Mouse (Mus musculus): ENCODE data around the gene Cnn2. TPM values are rescaled to one million over a fixed set of nuclear protein-coding genes. Genes with fewer than 3 reads are reported as not detected.

Cnn2 gene
- polyA plus RNA-seq, 1 experiment from 2014 or later, result 293 TPM

DNA sequence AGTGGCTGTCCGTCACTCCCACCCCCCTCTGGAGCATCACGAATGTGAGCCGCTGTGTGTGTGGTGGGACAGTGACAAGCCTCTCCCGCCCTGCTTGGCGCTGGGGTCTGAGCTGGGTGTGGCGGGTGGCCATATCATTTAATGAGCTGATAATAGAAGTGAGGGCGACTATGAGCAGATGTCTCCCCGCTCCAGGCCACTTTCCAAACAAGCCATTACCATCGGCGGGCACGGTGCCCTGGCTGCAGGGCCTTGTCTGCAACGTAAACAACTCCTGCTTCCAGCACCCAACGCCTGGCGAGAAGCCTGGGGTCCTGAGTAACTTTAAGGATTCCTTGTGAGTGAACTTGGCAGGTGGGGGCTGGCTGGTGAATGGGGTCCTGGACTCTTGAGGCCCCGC, 9.4 kb downstream of the Cnn2 start:
- H3K4me2 ChIP-seq (ENCODE audit: low read depth, low read length), result peak overlapping the region; percentile 92
- no peak for DNase-seq (ENCODE audit: low spot score)
- H3K27ac ChIP-seq (replicated peaks; ENCODE audit: low read depth, low read length), result no peak overlapping the region
- 6% methylated on average over 14 of the region's 15 CpGs for WGBS
- H3K4me1 ChIP-seq (ENCODE audit: control insufficient read depth, insufficient read depth, low read length), result peaks cover 11% of the 10 kb centered on the region; the same call in 1 of the 2 replicates
- H3K9me3 ChIP-seq (ENCODE audit: control insufficient read depth, low read length), result no peaks in the 10 kb centered on the region
- H3K36me3 ChIP-seq (ENCODE audit: control insufficient read depth, insufficient read depth, low read length), result peaks cover 27% of the 10 kb centered on the region
- H3K9ac ChIP-seq (ENCODE audit: low read depth, low read length), result no peak overlapping the region
- H3K4me3 ChIP-seq (ENCODE audit: low read depth, low read length), result peak overlapping the region; percentile 51
- H3K27me3 ChIP-seq (replicated peaks; ENCODE audit: control insufficient read depth, insufficient read depth, low read length), result peaks cover 7% of the 10 kb centered on the region
- ATAC-seq (ENCODE audit: low read depth), result no peak

DNA sequence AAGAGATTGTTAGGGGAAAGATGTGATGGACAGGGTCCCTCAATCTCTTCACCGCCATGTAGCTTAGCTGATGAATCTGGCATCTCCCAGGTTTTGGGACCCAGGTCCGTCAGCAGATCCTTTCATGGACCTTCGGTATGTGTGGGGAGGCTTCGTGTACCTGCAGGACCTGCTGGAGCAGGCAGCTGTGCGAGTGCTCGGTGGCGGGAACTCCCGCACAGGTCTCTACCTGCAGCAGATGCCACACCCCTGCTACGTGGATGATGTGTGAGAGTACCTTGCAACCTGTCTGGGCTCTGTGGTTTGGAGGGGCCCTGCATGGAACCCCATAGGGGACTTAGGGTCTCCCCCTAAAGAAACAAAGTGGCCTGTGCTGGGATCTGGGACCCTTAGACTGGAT, 13.6 kb downstream of the Cnn2 start:
- H3K4me1 ChIP-seq (ENCODE audit: control insufficient read depth, insufficient read depth, low read length), result peaks cover 22% of the 10 kb centered on the region; the same call in 1 of the 2 replicates
- H3K36me3 ChIP-seq (ENCODE audit: control insufficient read depth, insufficient read depth, low read length), result no peaks in the 10 kb centered on the region
- H3K27me3 ChIP-seq (replicated peaks; ENCODE audit: control insufficient read depth, insufficient read depth, low read length), result peaks cover 10% of the 10 kb centered on the region
- no peak overlapping the region for H3K9ac ChIP-seq (ENCODE audit: low read depth, low read length)
- ATAC-seq (ENCODE audit: low read depth) (no peak; the same call in 1 of the 2 replicates), DNase-seq (ENCODE audit: low spot score) (peak; percentile 70)
- no peak overlapping the region for H3K4me2 ChIP-seq (ENCODE audit: low read depth, low read length)
- no peak overlapping the region for H3K4me3 ChIP-seq (ENCODE audit: low read depth, low read length)
- no peaks in the 10 kb centered on the region for H3K9me3 ChIP-seq (ENCODE audit: control insufficient read depth, low read length)
- 83% methylated on average over 7 of the region's 9 CpGs for WGBS
- no peak overlapping the region for H3K27ac ChIP-seq (replicated peaks; ENCODE audit: low read depth, low read length)

DNA sequence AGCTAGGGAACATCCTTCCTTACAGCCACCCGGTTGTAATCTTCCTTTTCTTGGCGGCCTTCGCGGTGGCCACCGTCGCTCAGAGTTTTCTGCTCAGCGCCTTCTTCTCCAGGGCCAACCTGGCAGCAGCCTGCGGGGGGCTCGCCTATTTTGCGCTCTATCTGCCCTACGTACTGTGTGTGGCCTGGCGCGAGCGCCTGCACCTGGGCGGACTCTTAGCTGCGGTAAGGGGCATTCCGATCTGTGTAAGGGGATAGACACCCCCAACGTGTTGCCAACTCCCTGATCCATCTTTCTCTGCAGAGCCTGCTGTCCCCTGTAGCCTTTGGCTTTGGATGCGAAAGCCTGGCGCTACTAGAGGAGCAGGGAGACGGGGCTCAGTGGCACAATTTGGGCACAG, 14.4 kb downstream of the Cnn2 start:
- WGBS, result 20% methylated on average over 21 of the region's 21 CpGs
- peaks cover 10% of the 10 kb centered on the region for H3K27me3 ChIP-seq (replicated peaks; ENCODE audit: control insufficient read depth, insufficient read depth, low read length)
- H3K9me3 ChIP-seq (ENCODE audit: control insufficient read depth, low read length), result no peaks in the 10 kb centered on the region
- 0 out of 2 replicates have a peak overlapping the region, but pooled peaks have one; percentile 4 for H3K27ac ChIP-seq (replicated peaks; ENCODE audit: low read depth, low read length)
- H3K4me1 ChIP-seq (ENCODE audit: control insufficient read depth, insufficient read depth, low read length), result peaks cover 17% of the 10 kb centered on the region; the same call in 1 of the 2 replicates
- no peaks in the 10 kb centered on the region for H3K36me3 ChIP-seq (ENCODE audit: control insufficient read depth, insufficient read depth, low read length)
- no peak for DNase-seq (ENCODE audit: low spot score)
- ATAC-seq (ENCODE audit: low read depth), result no peak
- H3K9ac ChIP-seq (ENCODE audit: low read depth, low read length), result no peak overlapping the region; the same call in none of the 2 replicates
- H3K4me2 ChIP-seq (ENCODE audit: low read depth, low read length), result no peak overlapping the region
- H3K4me3 ChIP-seq (ENCODE audit: low read depth, low read length), result no peak overlapping the region

DNA sequence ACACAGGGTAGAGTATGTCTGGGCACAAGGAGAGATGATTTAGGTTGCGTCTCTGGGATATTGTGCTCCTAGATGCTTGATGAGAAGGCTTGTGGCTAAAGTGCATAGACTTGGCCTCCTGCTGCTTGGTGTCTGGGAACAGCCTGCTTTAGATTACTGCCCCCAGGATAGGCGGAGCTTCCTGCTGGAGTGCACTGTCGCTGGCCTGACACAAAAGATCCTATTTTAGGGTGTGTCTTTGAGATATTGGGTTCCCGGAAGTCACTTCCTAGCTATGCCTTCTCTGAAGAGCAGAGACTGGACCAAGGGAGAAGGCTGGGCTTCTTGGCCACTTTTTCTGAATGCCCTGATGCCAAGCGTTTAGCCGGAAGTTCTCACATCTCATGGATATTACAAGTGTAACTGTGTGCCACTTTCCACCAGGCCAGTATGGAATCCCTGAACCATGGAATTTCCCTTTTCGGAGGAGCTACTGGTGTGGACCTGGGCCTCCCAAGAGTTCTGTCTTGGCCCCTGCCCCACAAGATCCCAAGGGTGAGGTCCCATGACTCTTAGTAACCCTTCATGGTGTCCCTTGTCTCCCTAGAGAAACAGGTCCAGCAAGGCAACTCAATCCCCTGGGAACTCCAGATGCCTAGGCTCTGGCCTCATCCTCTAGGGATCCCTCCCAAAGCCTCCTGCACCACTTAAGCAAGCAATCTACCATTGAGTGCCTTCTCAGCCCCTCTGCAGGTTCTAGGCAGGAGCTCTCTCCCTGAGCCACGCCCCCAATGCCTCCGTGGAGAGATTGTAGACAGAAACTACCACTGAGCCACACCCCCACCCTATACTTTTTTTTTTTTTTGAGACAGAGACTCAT, 15.2 kb downstream of the Cnn2 start:
- Histone ChIP-seq H3K36me3 (ENCODE audit: control insufficient read depth, insufficient read depth, low read length) (no peaks in the 10 kb centered on the region), H3K27ac (replicated peaks; ENCODE audit: low read depth, low read length) (0 out of 2 replicates have a peak overlapping the region, but pooled peaks have one; percentile 4), H3K4me2 (ENCODE audit: low read depth, low read length) (no peak overlapping the region), H3K4me3 (ENCODE audit: low read depth, low read length) (no peak overlapping the region), H3K9ac (ENCODE audit: low read depth, low read length) (no peak overlapping the region; the same call in 1 of the 2 replicates), H3K9me3 (ENCODE audit: control insufficient read depth, low read length) (no peaks in the 10 kb centered on the region), H3K27me3 (replicated peaks; ENCODE audit: control insufficient read depth, insufficient read depth, low read length) (peaks cover 10% of the 10 kb centered on the region), H3K4me1 (ENCODE audit: control insufficient read depth, insufficient read depth, low read length) (peaks cover 16% of the 10 kb centered on the region; the same call in 1 of the 2 replicates)
- 50% methylated on average over 9 of the region's 9 CpGs for WGBS
- no peak for DNase-seq (ENCODE audit: low spot score)
- no peak for ATAC-seq (ENCODE audit: low read depth)

DNA sequence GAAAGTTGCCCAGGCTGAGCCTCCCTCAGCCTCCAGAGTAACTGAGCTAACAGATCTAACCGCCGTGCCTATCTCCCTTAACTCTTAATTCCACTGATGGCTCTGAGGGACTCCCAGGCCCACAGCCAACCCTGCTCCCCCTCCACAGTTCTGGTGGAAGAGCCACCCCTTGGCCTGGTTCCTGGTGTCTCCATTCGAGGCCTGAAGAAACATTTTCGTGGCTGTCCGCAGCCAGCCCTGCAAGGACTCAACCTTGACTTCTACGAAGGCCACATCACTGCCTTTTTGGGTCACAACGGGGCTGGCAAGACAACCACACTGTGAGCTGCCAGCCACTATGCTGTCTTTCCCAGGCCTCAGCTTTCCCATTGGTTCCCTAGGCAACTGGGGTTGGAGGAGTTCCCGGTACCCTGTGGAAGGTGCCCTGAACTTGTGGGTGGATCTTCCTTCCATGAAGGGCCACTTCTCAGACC, 15.9 kb downstream of the Cnn2 start:
- ATAC-seq (ENCODE audit: low read depth), result no peak
- DNase-seq (ENCODE audit: low spot score), result no peak
- WGBS, result 87% methylated on average over 8 of the region's 8 CpGs

DNA sequence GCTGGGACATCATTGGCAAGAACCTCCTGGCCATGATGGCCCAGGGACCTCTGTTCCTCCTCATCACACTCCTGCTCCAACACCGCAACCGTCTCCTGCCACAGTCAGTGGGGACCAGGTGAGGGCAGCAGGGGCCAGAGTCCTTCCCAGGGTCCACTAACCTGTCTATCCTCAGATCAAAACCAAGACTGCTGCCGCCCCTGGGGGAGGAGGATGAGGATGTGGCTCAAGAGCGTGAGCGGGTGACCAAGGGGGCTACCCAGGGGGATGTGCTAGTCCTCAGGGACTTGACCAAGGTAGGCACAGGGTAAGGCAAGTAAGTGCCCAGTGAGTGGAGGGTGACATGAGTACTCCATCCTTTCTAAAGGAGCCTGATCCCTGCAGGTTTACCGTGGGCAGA, 23.4 kb downstream of the Cnn2 start:
- Histone ChIP-seq H3K27me3 (replicated peaks; ENCODE audit: control insufficient read depth, insufficient read depth, low read length) (peaks cover 44% of the 10 kb centered on the region), H3K4me2 (ENCODE audit: low read depth, low read length) (no peak overlapping the region), H3K4me3 (ENCODE audit: low read depth, low read length) (no peak overlapping the region), H3K9ac (ENCODE audit: low read depth, low read length) (no peak overlapping the region), H3K9me3 (ENCODE audit: control insufficient read depth, low read length) (peaks cover 16% of the 10 kb centered on the region), H3K36me3 (ENCODE audit: control insufficient read depth, insufficient read depth, low read length) (peaks cover 21% of the 10 kb centered on the region; the same call in 1 of the 2 replicates), H3K27ac (replicated peaks; ENCODE audit: low read depth, low read length) (no peak overlapping the region), H3K4me1 (ENCODE audit: control insufficient read depth, insufficient read depth, low read length) (no peaks in the 10 kb centered on the region)
- ATAC-seq (ENCODE audit: low read depth), result no peak
- WGBS, result 87% methylated on average over 6 of the region's 6 CpGs
- DNase-seq (ENCODE audit: low spot score), result no peak

More for the DNA sequence above, 15.9 kb downstream of the Cnn2 start:
- H3K4me1 ChIP-seq (ENCODE audit: control insufficient read depth, insufficient read depth, low read length), result peaks cover 16% of the 10 kb centered on the region; the same call in 1 of the 2 replicates
- H3K27me3 ChIP-seq (replicated peaks; ENCODE audit: control insufficient read depth, insufficient read depth, low read length), result peaks cover 10% of the 10 kb centered on the region
- H3K4me2 ChIP-seq (ENCODE audit: low read depth, low read length), result no peak overlapping the region
- no peak overlapping the region for H3K27ac ChIP-seq (replicated peaks; ENCODE audit: low read depth, low read length)
- H3K9me3 ChIP-seq (ENCODE audit: control insufficient read depth, low read length), result no peaks in the 10 kb centered on the region
- H3K4me3 ChIP-seq (ENCODE audit: low read depth, low read length), result no peak overlapping the region
- no peak overlapping the region for H3K9ac ChIP-seq (ENCODE audit: low read depth, low read length)
- no peaks in the 10 kb centered on the region for H3K36me3 ChIP-seq (ENCODE audit: control insufficient read depth, insufficient read depth, low read length)

DNA sequence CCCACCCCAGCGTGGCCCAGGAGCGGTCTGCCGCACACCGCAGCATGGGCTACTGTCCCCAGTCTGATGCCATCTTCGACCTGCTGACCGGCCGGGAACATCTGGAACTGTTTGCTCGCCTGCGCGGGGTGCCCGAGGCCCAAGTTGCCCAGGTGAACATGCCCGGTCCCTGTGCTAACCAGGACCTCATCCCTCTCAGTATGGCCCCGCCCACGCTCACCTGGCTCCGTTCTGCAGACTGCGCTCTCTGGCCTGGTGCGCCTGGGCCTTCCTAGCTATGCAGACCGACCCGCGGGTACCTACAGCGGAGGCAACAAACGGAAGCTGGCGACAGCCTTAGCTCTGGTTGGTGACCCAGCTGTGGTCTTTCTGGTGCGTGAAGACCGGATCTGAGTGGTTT, 25.2 kb downstream of the Cnn2 start:
- Histone ChIP-seq H3K27me3 (replicated peaks; ENCODE audit: control insufficient read depth, insufficient read depth, low read length) (peaks cover 44% of the 10 kb centered on the region), H3K36me3 (ENCODE audit: control insufficient read depth, insufficient read depth, low read length) (peaks cover 21% of the 10 kb centered on the region; the same call in 1 of the 2 replicates), H3K4me1 (ENCODE audit: control insufficient read depth, insufficient read depth, low read length) (no peaks in the 10 kb centered on the region), H3K9me3 (ENCODE audit: control insufficient read depth, low read length) (peaks cover 16% of the 10 kb centered on the region), H3K9ac (ENCODE audit: low read depth, low read length) (0 out of 2 replicates have a peak overlapping the region, but pooled peaks have one; percentile 25), H3K4me3 (ENCODE audit: low read depth, low read length) (no peak overlapping the region), H3K4me2 (ENCODE audit: low read depth, low read length) (no peak overlapping the region), H3K27ac (replicated peaks; ENCODE audit: low read depth, low read length) (no peak overlapping the region)
- DNase-seq (ENCODE audit: low spot score), result no peak
- no peak for ATAC-seq (ENCODE audit: low read depth)
- 26% methylated on average over 25 of the region's 25 CpGs for WGBS

DNA sequence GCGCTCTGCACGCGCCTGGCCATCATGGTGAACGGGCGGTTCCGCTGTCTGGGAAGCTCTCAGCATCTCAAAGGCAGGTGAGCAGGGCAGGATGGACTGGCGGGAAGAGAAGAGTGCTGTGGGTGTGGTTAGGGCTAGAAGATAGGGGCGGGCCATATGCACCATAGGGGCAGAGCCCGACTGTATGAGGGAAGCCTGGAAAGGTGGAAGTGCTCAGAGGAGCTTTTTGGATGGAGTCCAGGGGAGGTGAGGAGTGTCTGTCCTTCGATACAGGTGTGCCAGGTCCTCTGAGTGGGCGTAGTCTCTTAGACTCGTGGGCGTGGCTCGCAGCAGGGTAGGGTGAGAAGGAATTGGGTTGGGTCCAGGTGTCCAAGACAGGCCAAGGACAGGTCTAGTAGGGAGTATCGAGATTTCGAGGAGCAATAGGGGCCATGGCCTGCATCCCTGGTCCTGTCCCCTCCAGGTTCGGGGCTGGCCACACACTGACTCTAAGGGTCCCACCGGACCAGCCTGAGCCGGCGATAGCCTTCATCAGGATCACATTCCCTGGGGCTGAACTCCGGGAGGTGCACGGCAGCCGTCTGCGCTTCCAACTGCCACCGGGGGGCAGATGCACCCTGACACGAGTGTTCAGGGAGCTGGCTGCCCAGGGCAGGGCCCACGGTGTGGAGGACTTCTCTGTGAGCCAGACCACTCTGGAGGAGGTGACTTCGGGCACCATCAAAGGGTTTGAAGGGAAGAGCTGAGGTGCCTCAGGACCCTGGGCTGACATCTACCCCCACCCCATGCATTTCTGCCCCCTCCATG, 26.3 kb downstream of the Cnn2 start:
- ATAC-seq (ENCODE audit: low read depth) (no peak; the same call in 1 of the 2 replicates), DNase-seq (ENCODE audit: low spot score) (no peak)
- no peak overlapping the region for H3K27ac ChIP-seq (replicated peaks; ENCODE audit: low read depth, low read length)

More for the DNA sequence above, 26.3 kb downstream of the Cnn2 start:
- Histone ChIP-seq H3K27me3 (replicated peaks; ENCODE audit: control insufficient read depth, insufficient read depth, low read length) (peaks cover 44% of the 10 kb centered on the region), H3K9ac (ENCODE audit: low read depth, low read length) (no peak overlapping the region), H3K9me3 (ENCODE audit: control insufficient read depth, low read length) (peaks cover 16% of the 10 kb centered on the region), H3K4me2 (ENCODE audit: low read depth, low read length) (no peak overlapping the region), H3K36me3 (ENCODE audit: control insufficient read depth, insufficient read depth, low read length) (peaks cover 17% of the 10 kb centered on the region; the same call in 1 of the 2 replicates), H3K4me3 (ENCODE audit: low read depth, low read length) (no peak overlapping the region), H3K4me1 (ENCODE audit: control insufficient read depth, insufficient read depth, low read length) (0 out of 2 replicates have a peak, but pooled peaks cover 7% of the 10 kb centered on the region)
- 24% methylated on average over 26 of the region's 28 CpGs for WGBS
